Mouse (Mus musculus): ENCODE results near the gene Rbmxl1. TPM values are rescaled to one million over a fixed set of nuclear protein-coding genes. Genes with fewer than 3 reads are reported as not detected.

Rbmxl1 gene
- polyA plus RNA-seq, 1 experiment from 2014 or later: 184 TPM

Other genes starting within 250 kb of the Rbmxl1 start
- gene Pou4f2, start 72.3 kb downstream of the Rbmxl1 start, polyA plus RNA-seq (2015; fragmentation: Nextera tagmentation; extraction: Ambion mirVana): 5.2 and 5.3 TPM in 2 replicates
- 8.7 and 10.3 TPM in 2 replicates for gene Slc10a7, start 448 bp upstream of the Rbmxl1 start, polyA plus RNA-seq (2015; fragmentation: Nextera tagmentation; extraction: Ambion mirVana)

Measured in hindbrain, embryonic 16.5 days (tissue).